Mouse (Mus musculus): Measurements from ENCODE around the gene Ddx46. TPM values are rescaled to one million over a fixed set of nuclear protein-coding genes. Genes with fewer than 3 reads are reported as not detected.
"Not testable (repeated sequence)": the region's sequence is repeated elsewhere in the genome, so short reads cannot be mapped to it uniquely, and the experiment has no call there.

Gene Ddx46
- polyA plus RNA-seq, 1 experiment from 2014 or later: 27.8 TPM

GRCm38 (mm10) chr13:55650980-55651379 lies 16.2 kb downstream of the Ddx46 start:
- Histone ChIP-seq H3K36me3 (peaks cover 99% of the 10 kb centered on the region), H3K4me1 (replicated peaks) (no peaks in the 10 kb centered on the region), H3K9ac (no peak overlapping the region), H3K27ac (replicated peaks) (no peak overlapping the region), H3K4me2 (no peak overlapping the region), H3K4me3 (no peak overlapping the region), H3K27me3 (no peaks in the 10 kb centered on the region), H3K9me3 (no peaks in the 10 kb centered on the region)
- ATAC-seq (ENCODE audit: low read depth): no peak
- WGBS: 93% methylated on average over 6 of the region's 6 CpGs

GRCm38 (mm10) chr13:55668550-55668949 lies 33.7 kb downstream of the Ddx46 start:
- H3K9ac ChIP-seq: no peak overlapping the region
- H3K4me1 ChIP-seq (replicated peaks): no peaks in the 10 kb centered on the region
- no peak overlapping the region for H3K4me2 ChIP-seq
- H3K36me3 ChIP-seq: peaks cover 94% of the 10 kb centered on the region
- no peak for ATAC-seq (ENCODE audit: low read depth)
- no peaks in the 10 kb centered on the region for H3K27me3 ChIP-seq
- 85% methylated on average over 6 of the region's 6 CpGs for WGBS
- no peak overlapping the region for H3K27ac ChIP-seq (replicated peaks)
- no peak overlapping the region for H3K4me3 ChIP-seq
- no peaks in the 10 kb centered on the region for H3K9me3 ChIP-seq

- no peaks in the 10 kb centered on the region for H3K9me3 ChIP-seq
- H3K4me1 ChIP-seq (replicated peaks): no peaks in the 10 kb centered on the region
- H3K36me3 ChIP-seq: peaks cover 91% of the 10 kb centered on the region
- H3K4me2 ChIP-seq: no peak overlapping the region
- H3K9ac ChIP-seq: no peak overlapping the region
- WGBS: 95% methylated on average over 6 of the region's 6 CpGs
- no peak overlapping the region for H3K4me3 ChIP-seq
- no peak overlapping the region for H3K27ac ChIP-seq (replicated peaks)
- H3K27me3 ChIP-seq: no peaks in the 10 kb centered on the region
- ATAC-seq (ENCODE audit: low read depth): no peak
Measured at GRCm38 (mm10) chr13:55672711-55673110, 37.9 kb downstream of the Ddx46 start.

- Histone ChIP-seq H3K27ac (replicated peaks) (no peak overlapping the region), H3K36me3 (peaks cover 93% of the 10 kb centered on the region), H3K4me1 (replicated peaks) (no peaks in the 10 kb centered on the region), H3K27me3 (no peaks in the 10 kb centered on the region), H3K4me2 (no peak overlapping the region), H3K4me3 (no peak overlapping the region), H3K9ac (no peak overlapping the region), H3K9me3 (no peaks in the 10 kb centered on the region)
- no peak for ATAC-seq (ENCODE audit: low read depth)
- 80% methylated on average over 8 of the region's 8 CpGs for WGBS
Measured at GRCm38 (mm10) chr13:55677364-55677763, 42.5 kb downstream of the Ddx46 start.

GRCm38 (mm10) chr13:55682201-55682600 lies 47.4 kb downstream of the Ddx46 start:
- no peak overlapping the region for H3K4me2 ChIP-seq
- ATAC-seq (ENCODE audit: low read depth): no peak
- H3K9me3 ChIP-seq: no peaks in the 10 kb centered on the region
- no peak overlapping the region for H3K27ac ChIP-seq (replicated peaks)
- H3K9ac ChIP-seq: no peak overlapping the region
- H3K4me1 ChIP-seq (replicated peaks): no peaks in the 10 kb centered on the region; the same call in 1 of the 2 replicates
- whole genome bisulfite sequencing: 91% methylated on average over 9 of the region's 9 CpGs
- no peak overlapping the region for H3K4me3 ChIP-seq
- H3K27me3 ChIP-seq: no peaks in the 10 kb centered on the region
- H3K36me3 ChIP-seq: peaks cover 50% of the 10 kb centered on the region

GRCm38 (mm10) chr13:55683581-55683980 lies 48.8 kb downstream of the Ddx46 start:
- 92% methylated on average over 3 of the region's 3 CpGs for WGBS
- Histone ChIP-seq H3K4me1 (replicated peaks) (peaks cover 12% of the 10 kb centered on the region), H3K27me3 (no peaks in the 10 kb centered on the region), H3K9ac (no peak overlapping the region), H3K36me3 (peaks cover 37% of the 10 kb centered on the region), H3K4me3 (no peak overlapping the region), H3K9me3 (no peaks in the 10 kb centered on the region), H3K27ac (replicated peaks) (no peak overlapping the region), H3K4me2 (no peak overlapping the region)
- ATAC-seq (ENCODE audit: low read depth): no peak

GRCm38 (mm10) chr13:55686107-55686633 lies 51.3 kb downstream of the Ddx46 start:
- H3K4me3 ChIP-seq: no peak overlapping the region
- no peak overlapping the region for H3K4me2 ChIP-seq
- H3K27me3 ChIP-seq: no peaks in the 10 kb centered on the region
- 61% methylated on average over 9 of the region's 9 CpGs for WGBS
- ATAC-seq (ENCODE audit: low read depth): peak; percentile 83
- H3K36me3 ChIP-seq: peaks cover 13% of the 10 kb centered on the region
- H3K4me1 ChIP-seq (replicated peaks): peaks cover 12% of the 10 kb centered on the region
- H3K9me3 ChIP-seq: no peaks in the 10 kb centered on the region
- H3K9ac ChIP-seq: peak overlapping the region; percentile 56
- peak overlapping the region; percentile 75 for H3K27ac ChIP-seq (replicated peaks)

- H3K4me1 ChIP-seq (replicated peaks): peaks cover 12% of the 10 kb centered on the region
- no peak for ATAC-seq (ENCODE audit: low read depth)
- no peak overlapping the region for H3K4me3 ChIP-seq
- H3K36me3 ChIP-seq: no peaks in the 10 kb centered on the region
- no peak overlapping the region for H3K9ac ChIP-seq
- no peak overlapping the region for H3K4me2 ChIP-seq
- 9% methylated on average over 4 of the region's 4 CpGs for WGBS
- no peaks in the 10 kb centered on the region for H3K27me3 ChIP-seq
- no peaks in the 10 kb centered on the region for H3K9me3 ChIP-seq
- H3K27ac ChIP-seq (replicated peaks): peak overlapping the region; percentile 38
Measured at GRCm38 (mm10) chr13:55687927-55688602, 53.2 kb downstream of the Ddx46 start.

GRCm38 (mm10) chr13:55692535-55693242 lies 57.9 kb downstream of the Ddx46 start, which contains the start of gene B230219D22Rik:
Gene B230219D22Rik (plus strand): TSS chr13:55693124.
- 3% methylated on average over 49 of the region's 51 CpGs for WGBS

GRCm38 (mm10) chr13:55693243-55693721 lies 58.5 kb downstream of the Ddx46 start:
- Histone ChIP-seq H3K4me3 (peak overlapping the region; percentile 96), H3K27ac (replicated peaks) (peak overlapping the region; percentile 99), H3K4me2 (peak overlapping the region; percentile 72), H3K9ac (peak overlapping the region; percentile 100), H3K36me3 (no peaks in the 10 kb centered on the region; the same call in 1 of the 2 replicates), H3K4me1 (replicated peaks) (peaks cover 30% of the 10 kb centered on the region), H3K9me3 (no peaks in the 10 kb centered on the region), H3K27me3 (no peaks in the 10 kb centered on the region)
- peak; percentile 80 for ATAC-seq (ENCODE audit: low read depth)
- WGBS: under 1% methylated on average over 68 of the region's 70 CpGs

More at GRCm38 (mm10) chr13:55692535-55693242, 57.9 kb downstream of the Ddx46 start, which contains the start of gene B230219D22Rik:
- no peaks in the 10 kb centered on the region for H3K9me3 ChIP-seq
- peak; percentile 97 for ATAC-seq (ENCODE audit: low read depth)
- H3K4me3 ChIP-seq: peak within 1 kb of the TSS; percentile 96
- peak within 1 kb of the TSS; percentile 72 for H3K4me2 ChIP-seq
- no peaks in the 10 kb centered on the region for H3K27me3 ChIP-seq
- H3K4me1 ChIP-seq (replicated peaks): peaks cover 36% of the 10 kb centered on the region
- H3K9ac ChIP-seq: peak within 1 kb of the TSS; percentile 100
- peak within 1 kb of the TSS; percentile 99 for H3K27ac ChIP-seq (replicated peaks)
- no peaks in the 10 kb centered on the region; the same call in 1 of the 2 replicates for H3K36me3 ChIP-seq

GRCm38 (mm10) chr13:55694110-55694509 lies 59.3 kb downstream of the Ddx46 start:
- Histone ChIP-seq H3K9me3 (no peaks in the 10 kb centered on the region), H3K4me2 (peak overlapping the region; percentile 72), H3K4me1 (replicated peaks) (peaks cover 29% of the 10 kb centered on the region), H3K36me3 (peaks cover 6% of the 10 kb centered on the region), H3K27ac (replicated peaks) (peak overlapping the region; percentile 99; the same call in 1 of the 2 replicates), H3K27me3 (no peaks in the 10 kb centered on the region), H3K9ac (peak overlapping the region; percentile 100), H3K4me3 (peak overlapping the region; percentile 96)
- ATAC-seq (ENCODE audit: low read depth): no peak
- WGBS: 22% methylated on average over 8 of the region's 8 CpGs

GRCm38 (mm10) chr13:55695989-55696388 lies 61.2 kb downstream of the Ddx46 start:
- not testable (repeated sequence) for H3K4me3 ChIP-seq; H3K27me3 ChIP-seq; ATAC-seq (ENCODE audit: low read depth); H3K4me2 ChIP-seq; H3K9me3 ChIP-seq; H3K27ac ChIP-seq (replicated peaks); H3K9ac ChIP-seq
- Histone ChIP-seq H3K36me3 (peaks cover 24% of the 10 kb centered on the region), H3K4me1 (replicated peaks) (peaks cover 29% of the 10 kb centered on the region)
- WGBS: 90% methylated on average over 1 of the region's 3 CpGs

Data from neural tube, embryonic 13.5 days (tissue).